Mouse (Mus musculus): ENCODE measurements around the gene Prpf19.

Gene Prpf19

GRCm38 (mm10) chr19:10895016-10895528 lies at the start of gene Prpf19:
Gene Prpf19 (plus strand): TSS chr19:10895231.
- peak; percentile 99 for DNase-seq

DNA sequence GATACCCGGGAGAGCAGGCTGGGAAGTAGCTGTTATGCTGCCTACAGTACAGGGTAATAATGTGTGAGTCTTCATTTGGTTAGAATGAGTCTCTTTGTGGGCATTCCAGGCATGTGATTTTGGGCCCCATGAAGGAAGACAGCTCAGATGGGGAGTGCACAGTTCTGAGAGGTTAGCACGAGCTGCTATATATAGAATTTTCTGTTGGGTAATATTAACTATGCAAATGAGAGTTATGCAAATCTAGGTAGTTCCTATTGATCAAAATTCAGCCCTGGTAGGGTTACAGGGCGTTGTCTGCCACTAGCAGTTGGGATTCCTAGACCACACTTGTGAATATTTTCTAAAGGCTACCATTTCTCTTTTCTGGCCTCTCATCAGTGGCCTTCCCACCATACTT lies 49.6 kb upstream of the Prpf19 start:
- DNase-seq = no peak

DNA sequence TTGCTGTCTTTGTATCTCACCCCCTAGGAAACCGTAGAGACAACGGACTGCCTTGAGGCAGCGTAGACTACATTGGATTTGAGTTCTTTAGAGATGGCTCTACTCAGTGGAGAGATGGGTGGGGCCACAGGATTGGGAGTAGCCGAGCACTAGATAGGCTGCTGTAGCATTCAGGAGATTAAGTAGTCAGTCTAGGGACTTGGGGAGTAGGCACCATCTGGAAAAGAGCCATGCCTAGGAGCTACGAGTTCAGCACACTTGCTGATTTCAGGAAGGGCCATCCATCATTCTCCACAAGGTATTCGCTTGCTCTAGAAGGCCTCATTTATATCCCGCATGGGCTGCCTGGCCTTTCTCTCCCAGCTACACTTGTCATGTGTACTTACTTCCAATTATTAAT lies 48.9 kb upstream of the Prpf19 start:
- DNase-seq = no peak

DNA sequence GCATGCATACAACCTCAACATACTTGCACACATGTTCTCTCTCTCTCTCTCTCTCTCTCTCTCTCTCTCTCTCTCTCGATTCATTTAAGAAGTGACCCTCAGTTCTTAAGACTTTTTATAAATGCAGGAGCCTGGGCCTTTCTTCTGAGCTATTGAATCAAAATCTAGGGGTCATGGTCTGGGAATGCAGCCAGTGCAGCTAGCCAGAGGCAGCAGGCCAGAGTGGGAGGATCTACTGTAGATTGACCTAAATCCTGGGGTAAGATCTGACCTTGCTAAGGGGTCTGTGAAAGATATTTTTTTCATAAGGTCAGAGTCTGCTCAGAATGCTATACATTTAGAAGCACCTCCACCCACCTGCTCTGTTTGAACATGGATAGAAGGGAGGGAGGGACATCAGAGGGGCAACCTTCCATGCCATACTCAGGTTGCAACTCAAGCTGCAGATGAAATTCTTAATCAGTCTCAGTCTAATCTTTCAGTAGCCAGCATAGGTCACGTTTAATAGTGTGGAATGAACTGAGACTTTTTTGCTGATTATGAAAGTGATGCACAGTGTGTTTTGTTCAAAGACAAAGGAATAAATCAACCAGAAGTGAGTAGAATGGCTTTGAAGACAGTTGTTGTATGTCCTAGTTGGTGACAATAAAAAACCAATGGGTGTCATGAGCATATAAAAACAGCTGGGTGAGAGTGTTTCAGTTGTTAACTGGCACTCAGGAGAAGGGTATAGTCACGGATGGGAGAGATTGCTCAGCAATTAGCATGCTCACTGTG lies 47.5 kb upstream of the Prpf19 start:
- no peak for DNase-seq

GRCm38 (mm10) chr19:10855422-10855821 lies 39.6 kb upstream of the Prpf19 start:
- no peak for DNase-seq

DNA sequence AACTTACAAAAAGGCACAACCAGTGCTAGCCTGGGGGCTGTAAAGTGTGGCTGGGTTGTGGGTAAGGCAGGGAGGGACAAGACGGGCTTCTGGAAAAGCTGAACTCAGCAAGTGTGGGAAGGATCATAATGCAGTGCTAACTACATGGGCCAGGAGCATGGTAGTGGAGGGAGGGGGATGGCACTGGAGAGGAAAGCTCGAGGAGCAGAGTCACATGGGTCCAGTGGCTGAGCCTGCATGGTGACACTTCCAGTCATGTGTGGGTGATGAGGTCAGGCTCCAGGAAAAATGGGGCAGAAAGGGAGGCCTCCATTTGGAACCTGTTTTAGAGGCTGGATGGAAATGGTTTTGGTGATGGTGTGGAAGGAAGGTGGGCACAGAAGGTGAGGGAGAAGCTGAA lies 38.5 kb upstream of the Prpf19 start:
- DNase-seq = no peak

DNA sequence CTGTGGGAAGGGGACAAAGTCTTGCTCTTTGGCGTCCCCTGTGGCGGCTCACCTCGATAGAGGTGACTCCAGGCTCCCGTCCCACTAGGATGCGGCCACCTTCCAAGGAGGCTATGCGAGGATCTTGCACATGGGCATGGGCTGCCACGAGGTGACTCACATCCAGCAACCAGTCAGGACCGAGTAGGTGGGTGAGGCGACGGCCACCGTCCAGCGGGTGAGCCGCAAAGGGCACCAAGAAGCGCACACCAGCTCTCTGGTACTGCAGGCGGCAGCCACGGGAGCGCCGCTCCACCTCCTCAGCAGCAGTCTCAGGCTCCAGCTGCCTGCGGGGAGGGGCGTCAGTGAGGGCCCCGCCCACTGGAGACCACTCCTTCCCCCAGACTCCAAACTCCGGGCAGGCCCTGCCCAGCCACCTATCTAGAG lies 34.9 kb upstream of the Prpf19 start:
- no peak for DNase-seq

DNA sequence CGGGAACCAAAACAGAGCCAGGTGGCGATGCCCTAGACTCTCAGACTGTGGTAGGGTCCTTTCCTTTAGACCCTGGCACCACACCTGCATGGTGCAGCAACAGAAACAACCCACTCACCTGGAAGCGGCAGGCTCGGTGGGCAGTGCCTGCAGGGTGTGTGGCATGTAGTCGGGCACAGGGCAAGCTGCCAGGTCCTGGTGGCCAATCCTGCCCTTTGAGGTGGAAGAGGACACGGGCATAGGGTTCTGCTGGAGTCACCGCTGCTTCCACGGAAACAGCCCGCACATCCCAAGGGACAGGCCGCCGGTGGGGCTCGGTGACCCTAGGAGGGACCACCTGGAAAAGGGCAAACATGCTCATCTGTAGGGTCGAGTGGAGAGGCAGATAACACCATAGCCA lies 28.7 kb upstream of the Prpf19 start:
- no peak for DNase-seq

GRCm38 (mm10) chr19:10867946-10868622 lies 26.9 kb upstream of the Prpf19 start:
- DNase-seq = no peak

GRCm38 (mm10) chr19:10868623-10869141 lies 26.3 kb upstream of the Prpf19 start:
- DNase-seq = no peak

- peak; percentile 60 for DNase-seq
Measured at GRCm38 (mm10) chr19:10869241-10869885, 25.7 kb upstream of the Prpf19 start.

- no peak for DNase-seq
Measured at GRCm38 (mm10) chr19:10869886-10870527, 25.0 kb upstream of the Prpf19 start, which contains the start of gene Tmem132a. Gene Tmem132a (minus strand): TSS chr19:10869940.

DNA sequence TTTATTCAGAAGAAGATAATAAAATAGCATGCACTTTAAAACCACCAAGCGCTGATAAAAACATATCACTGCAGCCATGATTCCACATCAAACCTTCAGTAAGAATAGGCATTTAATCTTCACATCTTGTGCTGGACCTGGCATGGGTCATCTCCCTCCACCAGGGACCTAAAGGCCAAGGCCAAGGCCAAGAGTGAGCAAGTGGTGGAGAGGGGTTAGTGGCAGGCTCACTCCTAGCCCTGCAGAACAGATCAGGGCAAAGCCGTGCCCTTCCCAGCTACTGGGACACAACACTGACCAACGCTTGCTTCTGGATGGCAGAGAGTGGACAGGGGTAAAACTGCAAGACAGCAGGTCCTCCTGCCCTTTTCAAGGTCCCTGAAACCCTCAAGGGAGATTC lies 24.4 kb upstream of the Prpf19 start:
- DNase-seq = no peak

GRCm38 (mm10) chr19:10871328-10871961 lies 23.6 kb upstream of the Prpf19 start:
- no peak for DNase-seq

- DNase-seq = no peak
Measured at GRCm38 (mm10) chr19:10878201-10878837, 16.7 kb upstream of the Prpf19 start.

DNA sequence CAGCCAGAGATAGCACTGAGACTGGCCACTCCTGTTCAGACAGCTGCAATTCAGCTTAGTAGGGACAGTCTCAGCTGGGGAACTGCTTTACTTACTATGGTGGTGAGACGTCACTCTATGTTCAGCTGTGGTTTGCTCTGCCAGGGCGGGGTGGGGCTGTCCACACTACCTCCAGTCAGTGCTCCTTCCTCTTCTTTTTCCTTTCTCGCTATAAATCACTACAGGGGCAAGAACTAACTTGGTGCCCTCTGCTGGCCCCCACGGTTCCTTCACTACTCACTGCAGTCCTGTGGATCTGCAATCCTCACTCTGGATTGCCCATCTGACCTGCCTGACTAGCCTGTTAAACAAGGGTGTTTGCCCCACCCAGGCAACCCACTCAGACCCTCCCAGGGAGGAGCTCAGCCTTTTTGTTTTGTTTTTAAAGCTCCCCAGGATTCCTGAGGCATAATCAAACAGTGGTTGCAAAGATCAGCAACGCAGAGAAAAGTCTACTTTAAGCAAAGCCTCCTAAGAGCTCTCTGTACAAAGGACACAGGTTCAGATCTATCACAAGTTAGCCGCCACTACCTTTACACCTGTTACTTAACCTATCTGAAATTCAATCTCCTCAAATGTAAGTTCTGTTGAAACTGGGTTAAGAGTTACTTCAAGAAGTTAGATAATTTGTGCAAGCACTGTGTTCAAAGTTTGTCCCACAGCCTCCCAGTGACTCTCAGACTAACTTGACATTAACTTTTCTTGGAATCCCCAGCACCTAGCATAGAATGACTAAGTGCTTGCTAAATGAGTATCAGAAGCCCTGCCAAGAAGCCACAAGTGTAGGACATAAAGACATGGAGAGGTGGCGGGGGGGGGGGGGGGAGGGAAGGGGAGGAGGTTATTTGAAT lies 14.7 kb upstream of the Prpf19 start:
- DNase-seq = peak; percentile 70

DNA sequence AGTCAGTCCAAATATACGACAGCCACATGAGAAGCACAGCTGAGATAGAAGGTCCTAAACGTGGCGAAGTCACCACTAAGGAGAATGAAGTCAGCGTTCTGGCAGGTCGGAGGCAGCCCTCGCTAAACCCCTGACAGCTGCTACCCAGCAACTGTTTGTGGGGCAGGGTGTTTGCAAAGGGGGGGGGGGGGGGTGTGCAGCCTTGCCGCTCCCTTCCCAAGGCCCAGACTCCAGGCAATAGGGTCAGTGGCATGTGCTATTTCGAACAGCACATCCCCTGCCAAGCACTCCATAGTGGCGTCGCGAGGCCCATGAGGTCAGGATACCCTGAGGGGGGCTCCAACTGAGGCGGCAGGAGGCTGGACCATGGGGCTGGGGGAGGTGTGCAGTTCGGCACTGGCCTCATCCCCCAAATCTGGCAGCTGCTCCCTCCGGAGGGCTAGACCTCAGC lies 14.0 kb upstream of the Prpf19 start:
- peak; percentile 33 for DNase-seq

GRCm38 (mm10) chr19:10881426-10882154 lies 13.4 kb upstream of the Prpf19 start, which contains the start of gene Tmem109:
Gene Tmem109 (minus strand): TSS chr19:10882001.
- DNase-seq = peak; percentile 95

- no peak for DNase-seq
Measured at GRCm38 (mm10) chr19:10892201-10892600, 2.8 kb upstream of the Prpf19 start.

DNA sequence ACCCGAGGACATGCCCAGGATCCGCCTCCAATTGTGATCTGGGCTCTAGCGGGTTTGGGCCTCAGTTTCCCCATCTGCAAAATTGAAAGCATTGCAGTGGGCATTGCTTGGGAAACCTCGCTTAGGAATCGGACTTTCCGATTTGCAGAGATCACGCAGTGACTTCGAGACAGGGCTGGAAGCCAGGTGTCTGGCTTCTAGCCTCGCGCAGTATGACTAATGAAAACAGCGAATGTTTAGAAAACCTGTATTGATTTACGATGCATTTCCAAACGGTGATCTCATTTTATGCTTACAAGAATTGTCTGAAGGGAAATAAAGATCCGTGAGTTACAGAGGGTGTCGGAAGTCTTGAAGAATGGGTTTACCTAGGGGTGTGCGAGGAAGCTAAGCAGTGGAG lies 677 bp downstream of the Prpf19 start:
- no peak for DNase-seq
